Mouse (Mus musculus) midbrain, embryonic 16.5 days (tissue): ENCODE results near the gene Adk. TPM values are rescaled to one million over a fixed set of nuclear protein-coding genes. Genes with fewer than 3 reads are reported as not detected.

Experiments
- ATAC-seq: fragments of 200-750 bp; cut with Nextera tagmentation; 2 replicates; pipeline ENCODE4 v1.8.0; 2017; ENCODE audit warnings: moderate TSS enrichment
- H3K27ac ChIP-seq: fragments of 300-500 bp; sonication (generic); 2 replicates; pipeline ENCODE4 v1.5.1; 2014; ENCODE audit warnings: mild to moderate bottlenecking, low read length, mixed read lengths
- H3K27me3 ChIP-seq: fragments of 300-500 bp; sonication (generic); 2 replicates; pipeline ENCODE4 v1.6.1; 2014; ENCODE audit warnings: low read depth, low read length, mixed read lengths; ENCODE audit not compliant: control insufficient read depth, insufficient read depth
- H3K36me3 ChIP-seq: fragments of 300-500 bp; sonication (generic); 2 replicates; pipeline ENCODE4 v1.6.1; 2014; ENCODE audit warnings: mild to moderate bottlenecking, low read length, moderate library complexity, mixed read lengths; ENCODE audit not compliant: control insufficient read depth, insufficient read depth
- H3K4me1 ChIP-seq: fragments of 300-500 bp; sonication (generic); 2 replicates; pipeline ENCODE4 v1.6.1; 2014; ENCODE audit warnings: mild to moderate bottlenecking, low read length, mixed read lengths; ENCODE audit not compliant: control insufficient read depth, insufficient read depth
- H3K4me2 ChIP-seq: fragments of 300-500 bp; sonication (generic); 2 replicates; pipeline ENCODE4 v1.6.1; 2014; ENCODE audit warnings: mild to moderate bottlenecking, low read length, mixed read lengths
- H3K4me3 ChIP-seq: fragments of 300-500 bp; sonication (generic); 2 replicates; pipeline ENCODE4 v1.5.1; 2014; ENCODE audit warnings: low read depth, mild to moderate bottlenecking, low read length, moderate library complexity, mixed read lengths
- H3K9ac ChIP-seq: fragments of 300-500 bp; sonication (generic); 2 replicates; pipeline ENCODE4 v1.6.1; 2014; ENCODE audit warnings: low read depth, low read length, mixed read lengths
- H3K9me3 ChIP-seq: fragments of 300-500 bp; sonication (generic); replicated peaks from 2 replicates; pipeline ENCODE4 v1.6.1; 2014; ENCODE audit warnings: mild to moderate bottlenecking, low read length, mixed read lengths; ENCODE audit not compliant: control insufficient read depth, poor library complexity, severe bottlenecking
- WGBS: fragments of 180-500 bp; shearing (Covaris S2); extraction: QIAGEN DNeasy Blood & Tissue Kit; methylation state at CpG from one replicate; pipeline ENCODE4 v1.1.7; 2014; 5-methylcytosine and 5-hydroxymethylcytosine counted together
- polyA plus RNA-seq: library from polyadenylated mRNA; unstranded; fragments of >200 nt; fragmentation: Nextera tagmentation; extraction: Ambion mirVana; gene quantifications from 2 replicates; pipeline ENCODE4 v1.2.1, GENCODE M21; 2015

Gene Adk
- polyA plus RNA-seq, 1 experiment from 2014 or later, result 40.4 TPM

DNA sequence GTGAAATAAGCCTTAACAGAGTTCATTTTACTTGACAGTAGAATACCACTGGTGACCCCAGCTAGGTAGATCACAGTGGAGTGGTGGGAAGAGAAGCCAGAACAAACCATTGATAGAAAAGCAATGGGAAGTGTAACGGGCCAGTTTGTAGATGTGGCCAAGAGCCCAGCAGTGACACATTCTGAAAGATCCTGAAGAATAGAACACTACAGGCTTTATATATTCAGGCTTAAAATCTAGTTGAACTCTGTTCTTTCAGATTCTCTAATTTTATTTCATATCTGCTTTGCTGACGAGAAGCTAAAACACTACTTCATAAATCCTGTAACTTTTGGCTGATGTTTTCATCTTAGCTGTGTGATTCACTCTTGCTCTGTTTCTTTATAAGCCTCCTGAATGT lies 48.5 kb downstream of the Adk start:
- 85% methylated on average over 2 of the region's 2 CpGs for WGBS
- Histone ChIP-seq H3K4me2 (no peak overlapping the region), H3K4me1 (no peaks in the 10 kb centered on the region), H3K9ac (no peak overlapping the region), H3K9me3 (no peaks in the 10 kb centered on the region), H3K36me3 (no peaks in the 10 kb centered on the region), H3K27ac (no peak overlapping the region), H3K27me3 (no peaks in the 10 kb centered on the region), H3K4me3 (no peak overlapping the region)
- no peak for ATAC-seq

GRCm38 (mm10) chr14:21101562-21101961 lies 49.2 kb downstream of the Adk start:
- WGBS, result 50% methylated on average over 7 of the region's 7 CpGs
- H3K4me2 ChIP-seq, result no peak overlapping the region
- no peaks in the 10 kb centered on the region for H3K27me3 ChIP-seq
- H3K4me1 ChIP-seq, result no peaks in the 10 kb centered on the region
- no peak overlapping the region for H3K27ac ChIP-seq
- H3K36me3 ChIP-seq, result no peaks in the 10 kb centered on the region
- H3K9ac ChIP-seq, result no peak overlapping the region
- no peak for ATAC-seq
- H3K9me3 ChIP-seq, result no peaks in the 10 kb centered on the region
- H3K4me3 ChIP-seq, result no peak overlapping the region

- H3K9me3 ChIP-seq, result no peaks in the 10 kb centered on the region
- no peak overlapping the region for H3K9ac ChIP-seq
- no peaks in the 10 kb centered on the region for H3K27me3 ChIP-seq
- no peak for ATAC-seq
- no peaks in the 10 kb centered on the region for H3K36me3 ChIP-seq
- no peak overlapping the region for H3K4me3 ChIP-seq
- H3K4me1 ChIP-seq, result no peaks in the 10 kb centered on the region
- no peak overlapping the region for H3K27ac ChIP-seq
- WGBS, result 92% methylated on average over 4 of the region's 4 CpGs
- H3K4me2 ChIP-seq, result no peak overlapping the region
Measured at GRCm38 (mm10) chr14:21102666-21103203, 50.4 kb downstream of the Adk start.

DNA sequence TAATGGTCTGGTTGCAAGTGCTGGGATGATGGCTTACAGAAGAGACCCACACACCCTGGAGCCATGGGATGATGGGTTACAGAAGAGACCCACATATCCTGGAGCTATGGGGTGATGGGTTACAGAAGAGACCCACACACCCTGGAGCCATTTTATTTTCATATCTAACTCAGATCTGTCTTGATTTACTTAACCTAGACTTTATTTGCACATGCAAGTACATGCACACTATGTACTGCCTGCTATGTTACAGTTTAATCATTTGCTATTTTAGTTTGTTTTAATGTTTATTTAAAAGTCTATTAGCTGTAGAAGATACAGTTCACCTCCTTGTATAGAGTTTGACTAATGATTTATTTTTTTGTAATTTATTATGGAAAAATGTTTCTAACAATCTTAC lies 52.7 kb downstream of the Adk start:
- Histone ChIP-seq H3K4me2 (no peak overlapping the region), H3K9me3 (no peaks in the 10 kb centered on the region), H3K36me3 (no peaks in the 10 kb centered on the region), H3K4me3 (no peak overlapping the region), H3K27ac (no peak overlapping the region), H3K9ac (no peak overlapping the region), H3K27me3 (no peaks in the 10 kb centered on the region), H3K4me1 (no peaks in the 10 kb centered on the region)
- ATAC-seq, result no peak

GRCm38 (mm10) chr14:21106582-21106981 lies 54.2 kb downstream of the Adk start:
- H3K9me3 ChIP-seq, result no peaks in the 10 kb centered on the region
- no peaks in the 10 kb centered on the region for H3K36me3 ChIP-seq
- H3K27me3 ChIP-seq, result no peaks in the 10 kb centered on the region
- 87% methylated on average over 8 of the region's 8 CpGs for WGBS
- H3K4me1 ChIP-seq, result no peaks in the 10 kb centered on the region
- ATAC-seq, result no peak
- no peak overlapping the region for H3K27ac ChIP-seq
- H3K9ac ChIP-seq, result no peak overlapping the region
- H3K4me3 ChIP-seq, result no peak overlapping the region
- H3K4me2 ChIP-seq, result no peak overlapping the region

GRCm38 (mm10) chr14:21107551-21107950 lies 55.2 kb downstream of the Adk start:
- Histone ChIP-seq H3K4me2 (no peak overlapping the region), H3K4me1 (no peaks in the 10 kb centered on the region), H3K27me3 (no peaks in the 10 kb centered on the region), H3K4me3 (no peak overlapping the region), H3K9me3 (no peaks in the 10 kb centered on the region), H3K27ac (no peak overlapping the region), H3K36me3 (no peaks in the 10 kb centered on the region), H3K9ac (no peak overlapping the region)
- 68% methylated on average over 3 of the region's 3 CpGs for WGBS
- ATAC-seq, result no peak

GRCm38 (mm10) chr14:21110492-21110891 lies 58.1 kb downstream of the Adk start:
- 82% methylated on average over 4 of the region's 4 CpGs for WGBS
- Histone ChIP-seq H3K4me2 (no peak overlapping the region), H3K27me3 (no peaks in the 10 kb centered on the region), H3K9me3 (no peaks in the 10 kb centered on the region), H3K36me3 (no peaks in the 10 kb centered on the region), H3K4me1 (no peaks in the 10 kb centered on the region), H3K4me3 (no peak overlapping the region), H3K27ac (no peak overlapping the region), H3K9ac (no peak overlapping the region)
- no peak for ATAC-seq

GRCm38 (mm10) chr14:21111500-21111899 lies 59.1 kb downstream of the Adk start:
- Histone ChIP-seq H3K9ac (no peak overlapping the region), H3K36me3 (no peaks in the 10 kb centered on the region), H3K4me3 (no peak overlapping the region), H3K4me1 (no peaks in the 10 kb centered on the region), H3K4me2 (no peak overlapping the region), H3K27me3 (no peaks in the 10 kb centered on the region), H3K27ac (no peak overlapping the region), H3K9me3 (no peaks in the 10 kb centered on the region)
- ATAC-seq, result no peak
- 92% methylated on average over 1 of the region's 1 CpGs for WGBS

GRCm38 (mm10) chr14:21112174-21112573 lies 59.8 kb downstream of the Adk start:
- Histone ChIP-seq H3K4me2 (no peak overlapping the region), H3K36me3 (no peaks in the 10 kb centered on the region), H3K27me3 (no peaks in the 10 kb centered on the region), H3K9ac (no peak overlapping the region), H3K27ac (no peak overlapping the region), H3K4me3 (no peak overlapping the region), H3K4me1 (no peaks in the 10 kb centered on the region), H3K9me3 (no peaks in the 10 kb centered on the region)
- whole genome bisulfite sequencing, result 89% methylated on average over 5 of the region's 5 CpGs
- no peak for ATAC-seq

GRCm38 (mm10) chr14:21112742-21113141 lies 60.4 kb downstream of the Adk start:
- Histone ChIP-seq H3K27ac (no peak overlapping the region), H3K27me3 (no peaks in the 10 kb centered on the region), H3K9me3 (no peaks in the 10 kb centered on the region), H3K4me1 (no peaks in the 10 kb centered on the region), H3K4me2 (no peak overlapping the region), H3K9ac (no peak overlapping the region), H3K4me3 (no peak overlapping the region), H3K36me3 (no peaks in the 10 kb centered on the region)
- WGBS, result 88% methylated on average over 6 of the region's 6 CpGs
- no peak for ATAC-seq
